8 mouse cellular contexts compared by ENCODE assay signal in the genomic region with DNA sequence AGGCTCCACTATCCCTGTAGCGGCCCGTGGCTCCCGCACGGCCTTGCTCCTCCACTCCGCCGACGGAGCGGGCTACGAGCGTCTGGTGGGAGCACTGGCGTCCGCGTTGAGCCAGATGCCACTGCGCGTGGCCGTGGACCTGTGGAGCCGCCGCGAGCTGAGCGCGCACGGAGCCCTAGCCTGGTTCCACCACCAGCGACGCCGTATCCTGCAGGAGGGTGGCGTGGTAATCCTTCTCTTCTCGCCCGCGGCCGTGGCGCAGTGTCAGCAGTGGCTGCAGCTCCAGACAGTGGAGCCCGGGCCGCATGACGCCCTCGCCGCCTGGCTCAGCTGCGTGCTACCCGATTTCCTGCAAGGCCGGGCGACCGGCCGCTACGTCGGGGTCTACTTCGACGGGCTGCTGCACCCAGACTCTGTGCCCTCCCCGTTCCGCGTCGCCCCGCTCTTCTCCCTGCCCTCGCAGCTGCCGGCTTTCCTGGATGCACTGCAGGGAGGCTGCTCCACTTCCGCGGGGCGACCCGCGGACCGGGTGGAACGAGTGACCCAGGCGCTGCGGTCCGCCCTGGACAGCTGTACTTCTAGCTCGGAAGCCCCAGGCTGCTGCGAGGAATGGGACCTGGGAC. TPM values are rescaled to one million over a fixed set of nuclear protein-coding genes. Genes with fewer than 3 reads are reported as not detected.
DNase-seq lines count a peak whose midpoint lies in the region; ATAC-seq and TF ChIP-seq lines count a peak whose summit lies in the region.

No protein-coding gene starts in this region.

- H3K4me3 ChIP-seq in ES-Bruce4 (ENCODE audit: low read depth, low read length) (peak overlapping the region; percentile 87), macrophage (ENCODE audit: inconsistent target) (peak overlapping the region; percentile 73)
- peak overlapping the region; percentile 68 for H3K4me3 ChIP-seq in embryonic facial prominence, embryonic 10.5 days
- peak overlapping the region; percentile 60 to 69 for H3K4me3 ChIP-seq in heart, embryonic 14.5 days (ENCODE audit: control insufficient read depth in 1 of 2, insufficient read depth in 1 of 2, low read depth in 1 of 2, low read length in 2 of 2)

- DNase-seq in ZHBTc4 (ENCODE audit: low read depth, low spot score), result peak; percentile 76
- DNase-seq in embryonic facial prominence, embryonic 10.5 days (ENCODE audit: low spot score), result peak; percentile 51
- peak; percentile 58 for DNase-seq in kidney, postnatal 14 days
- DNase-seq in splenic B cell, adult 2 months (ENCODE audit: low read depth, low spot score), result peak; percentile 57
- DNase-seq in ovary, postnatal 14 days (ENCODE audit: low spot score), result no peak

- H3K9me3 ChIP-seq in ES-Bruce4 (replicated peaks; ENCODE audit: control insufficient read depth, insufficient read depth, low read length, poor library complexity, severe bottlenecking), result no peaks in the 10 kb centered on the region
- H3K9me3 ChIP-seq in embryonic facial prominence, embryonic 10.5 days, result no peaks in the 10 kb centered on the region
- H3K9me3 ChIP-seq in heart, embryonic 14.5 days (ENCODE audit: control insufficient read depth, low read length), result no peaks in the 10 kb centered on the region

- H3K4me2 ChIP-seq in heart, embryonic 14.5 days (ENCODE audit: low read length), result peak overlapping the region; percentile 79

- TF ChIP-seq EP300 in ES-Bruce4 (IDR thresholded peaks at IDR 0.05; ENCODE audit: insufficient read depth, low read depth, low read length), result no peak

- peak overlapping the region; percentile 51 for H3K9ac ChIP-seq in ES-Bruce4 (ENCODE audit: low read depth, poor library complexity, severe bottlenecking)
- peak overlapping the region; percentile 78 for H3K9ac ChIP-seq in heart, embryonic 14.5 days (ENCODE audit: low read length)

- H3K36me3 ChIP-seq in ES-Bruce4 (ENCODE audit: control insufficient read depth, insufficient read depth, low read length, poor library complexity, severe bottlenecking), result no peaks in the 10 kb centered on the region
- H3K36me3 ChIP-seq in embryonic facial prominence, embryonic 10.5 days (replicated peaks), result no peaks in the 10 kb centered on the region; the same call in 1 of the 2 replicates
- peaks cover 9% of the 10 kb centered on the region; the same call in 1 of the 2 replicates for H3K36me3 ChIP-seq in heart, embryonic 14.5 days (ENCODE audit: control insufficient read depth, insufficient read depth, low read length)
- H3K36me3 ChIP-seq in macrophage (ENCODE audit: inconsistent target), result no peaks in the 10 kb centered on the region
- H3K36me3 ChIP-seq in splenic B cell, adult 2 months (ENCODE audit: control insufficient read depth, insufficient read depth, low read length, poor library complexity, severe bottlenecking), result no peaks in the 10 kb centered on the region

- H3K27ac ChIP-seq in ES-Bruce4 (ENCODE audit: insufficient read depth, low read length) (peak overlapping the region; percentile 60), macrophage (peak overlapping the region; percentile 75)
- H3K27ac ChIP-seq in embryonic facial prominence, embryonic 10.5 days (replicated peaks), result peak overlapping the region; percentile 84
- H3K27ac ChIP-seq in heart, embryonic 14.5 days (replicated peaks in 1 of 2; ENCODE audit: control insufficient read depth in 1 of 2, insufficient read depth in 1 of 2, low read depth in 2 of 2, low read length in 2 of 2), result peak overlapping the region; percentile 70 to 86

- ATAC-seq in heart, embryonic 14.5 days (ENCODE audit: insufficient number of reproducible peaks, insufficient read depth, low FRiP score, low read depth), result peak; percentile 24; the same call in 1 of the 2 replicates

- no peak for TF ChIP-seq CTCF in ES-Bruce4 (IDR thresholded peaks at IDR 0.05; ENCODE audit: low read depth, low read length)

- peaks cover 2% of the 10 kb centered on the region for H3K4me1 ChIP-seq in ES-Bruce4 (ENCODE audit: control insufficient read depth, insufficient read depth, low read length)
- peaks cover 39% of the 10 kb centered on the region for H3K4me1 ChIP-seq in embryonic facial prominence, embryonic 10.5 days
- peaks cover 16 to 27% of the 10 kb centered on the region in 2 experiments for H3K4me1 ChIP-seq in heart, embryonic 14.5 days (ENCODE audit: control insufficient read depth in 2 of 2, insufficient read depth in 2 of 2, low read length in 2 of 2)

- H3K79me2 ChIP-seq in macrophage (ENCODE audit: inconsistent target), result no peaks in the 10 kb centered on the region; the same call in 1 of the 2 replicates

- 3% methylated on average over 65 of the region's 65 CpGs for WGBS in embryonic facial prominence, embryonic 10.5 days
- 1% methylated on average over 65 of the region's 65 CpGs for WGBS in heart, embryonic 14.5 days
- 4% methylated on average over 61 of the region's 65 CpGs for WGBS in macrophage (ENCODE audit: missing documents)

- H3K27me3 ChIP-seq in ES-Bruce4 (ENCODE audit: control insufficient read depth, insufficient read depth, low read length, poor library complexity, severe bottlenecking), result no peaks in the 10 kb centered on the region
- peaks cover 43% of the 10 kb centered on the region for H3K27me3 ChIP-seq in embryonic facial prominence, embryonic 10.5 days (replicated peaks; ENCODE audit: low read depth, poor library complexity, severe bottlenecking)
- peaks cover 4% of the 10 kb centered on the region; the same call in 1 of the 2 replicates for H3K27me3 ChIP-seq in heart, embryonic 14.5 days (ENCODE audit: control insufficient read depth, insufficient read depth, low read length)
- H3K27me3 ChIP-seq in splenic B cell, adult 2 months (ENCODE audit: control insufficient read depth, insufficient read depth, low read length, poor library complexity, severe bottlenecking), result no peaks in the 10 kb centered on the region

- no peak for TF ChIP-seq POLR2A in ES-Bruce4 (IDR thresholded peaks at IDR 0.05; ENCODE audit: insufficient read depth, low read length)

RNA-seq across cellular contexts. Expression of a gene that starts 0.5 kb away (rescaled TPM):
- 23.2 and 30.7 TPM in 2 replicates for polyA plus RNA-seq in ES-Bruce4 (2011; ENCODE audit: insufficient read depth, insufficient read length, low read depth, missing spikeins)
- 23.5 and 27.2 TPM in 2 replicates for polyA plus RNA-seq in embryonic facial prominence, embryonic 10.5 days (2016; fragmentation: Nextera tagmentation; extraction: Ambion mirVana)
- 30.7 and 32.6 TPM in 2 replicates for polyA plus RNA-seq in heart, embryonic 14.5 days (2014; fragmentation: Nextera tagmentation; extraction: Ambion mirVana)
- 10 to 100 TPM in 17 of 26 experiments, 1 to 10 TPM in 9; 2.2 to 42.3 (median 13.9) TPM for total RNA-seq in macrophage (2018; cell fraction: chromatin; rRNA removed)
- total RNA-seq in macrophage (2018; cell fraction: cytosol; rRNA removed), result 10 to 100 TPM in 24 of 26 experiments, 1 to 10 TPM in 2; 8.7 to 28.3 (median 18.5) TPM
- 10 to 100 TPM; 13.0 to 48.0 (median 19.3) TPM for total RNA-seq in macrophage (2018; cell fraction: nucleus; rRNA removed)
- 14.8 to 22.0 TPM (median 17.8 TPM) in 3 replicates for polyA plus RNA-seq in macrophage (2018)

RNA-seq across cellular contexts. Expression of a gene that starts 11.4 kb away (rescaled TPM):
- 3.3 TPM in 2 replicates for polyA plus RNA-seq in ES-Bruce4 (2011; ENCODE audit: insufficient read depth, insufficient read length, low read depth, missing spikeins)
- 2.4 and 2.5 TPM in 2 replicates for polyA plus RNA-seq in embryonic facial prominence, embryonic 10.5 days (2016; fragmentation: Nextera tagmentation; extraction: Ambion mirVana)
- 5.6 and 9.5 TPM in 2 replicates for polyA plus RNA-seq in heart, embryonic 14.5 days (2014; fragmentation: Nextera tagmentation; extraction: Ambion mirVana)
- total RNA-seq in macrophage (2018; cell fraction: chromatin; rRNA removed), result 1 to 10 TPM in 1 of 26 experiments, not detected in 25; 4.0 TPM
- total RNA-seq in macrophage (2018; cell fraction: cytosol; rRNA removed), result under 1 TPM in 5 of 26 experiments, not detected in 21; 0.05 to 0.23 (median 0.09) TPM
- total RNA-seq in macrophage (2018; cell fraction: nucleus; rRNA removed), result 1 to 10 TPM in 1 of 26 experiments, not detected in 25; 1.3 TPM
- polyA plus RNA-seq in macrophage (2018), result not detected in 3 replicates

RNA-seq across cellular contexts. Expression of a gene that starts 19.1 kb away (rescaled TPM):
- polyA plus RNA-seq in ES-Bruce4 (2011; ENCODE audit: insufficient read depth, insufficient read length, low read depth, missing spikeins) (0.51 TPM in 1 of 2 replicates, not detected in the other), macrophage (2018) (not detected in 3 replicates)
- polyA plus RNA-seq in embryonic facial prominence, embryonic 10.5 days (2016; fragmentation: Nextera tagmentation; extraction: Ambion mirVana), result 2.1 and 2.2 TPM in 2 replicates
- polyA plus RNA-seq in heart, embryonic 14.5 days (2014; fragmentation: Nextera tagmentation; extraction: Ambion mirVana), result 0.13 and 0.27 TPM in 2 replicates
- total RNA-seq in macrophage (2018; cell fraction: chromatin; rRNA removed), result under 1 TPM in 1 of 26 experiments, not detected in 25; 0.19 TPM
- total RNA-seq in macrophage (2018; cell fraction: cytosol; rRNA removed), result under 1 TPM in 1 of 26 experiments, not detected in 25; 0.03 TPM
- total RNA-seq in macrophage (2018; cell fraction: nucleus; rRNA removed), result not detected

RNA-seq across cellular contexts. Expression of a gene that starts 24.3 kb away (rescaled TPM):
- 3.1 and 4.9 TPM in 2 replicates for polyA plus RNA-seq in ES-Bruce4 (2011; ENCODE audit: insufficient read depth, insufficient read length, low read depth, missing spikeins)
- 3.7 and 4.0 TPM in 2 replicates for polyA plus RNA-seq in embryonic facial prominence, embryonic 10.5 days (2016; fragmentation: Nextera tagmentation; extraction: Ambion mirVana)
- 0.99 and 1.4 TPM in 2 replicates for polyA plus RNA-seq in heart, embryonic 14.5 days (2014; fragmentation: Nextera tagmentation; extraction: Ambion mirVana)
- not detected for total RNA-seq in macrophage (2018; cell fraction: chromatin; rRNA removed)
- not detected for total RNA-seq in macrophage (2018; cell fraction: cytosol; rRNA removed)
- not detected for total RNA-seq in macrophage (2018; cell fraction: nucleus; rRNA removed)
- polyA plus RNA-seq in macrophage (2018), result not detected in 3 replicates

RNA-seq across cellular contexts. Expression of a gene that starts 40.2 kb away (rescaled TPM):
- polyA plus RNA-seq in ES-Bruce4 (2011; ENCODE audit: insufficient read depth, insufficient read length, low read depth, missing spikeins) (30.0 and 34.3 TPM in 2 replicates), macrophage (2018) (14.3 to 38.5 TPM (median 29.7 TPM) in 3 replicates)
- 87.2 and 88.8 TPM in 2 replicates for polyA plus RNA-seq in embryonic facial prominence, embryonic 10.5 days (2016; fragmentation: Nextera tagmentation; extraction: Ambion mirVana)
- polyA plus RNA-seq in heart, embryonic 14.5 days (2014; fragmentation: Nextera tagmentation; extraction: Ambion mirVana), result 54.2 and 57.5 TPM in 2 replicates
- total RNA-seq in macrophage (2018; cell fraction: chromatin; rRNA removed), result 10 to 100 TPM in 15 of 26 experiments, 1 to 10 TPM in 11; 2.1 to 22.4 (median 11.2) TPM
- total RNA-seq in macrophage (2018; cell fraction: cytosol; rRNA removed), result 10 to 100 TPM; 19.7 to 30.2 (median 27.5) TPM
- 10 to 100 TPM in 23 of 26 experiments, 1 to 10 TPM in 3; 6.3 to 37.7 (median 18.6) TPM for total RNA-seq in macrophage (2018; cell fraction: nucleus; rRNA removed)
